7 mouse cellular contexts compared by ENCODE assay signal in the genomic region with DNA sequence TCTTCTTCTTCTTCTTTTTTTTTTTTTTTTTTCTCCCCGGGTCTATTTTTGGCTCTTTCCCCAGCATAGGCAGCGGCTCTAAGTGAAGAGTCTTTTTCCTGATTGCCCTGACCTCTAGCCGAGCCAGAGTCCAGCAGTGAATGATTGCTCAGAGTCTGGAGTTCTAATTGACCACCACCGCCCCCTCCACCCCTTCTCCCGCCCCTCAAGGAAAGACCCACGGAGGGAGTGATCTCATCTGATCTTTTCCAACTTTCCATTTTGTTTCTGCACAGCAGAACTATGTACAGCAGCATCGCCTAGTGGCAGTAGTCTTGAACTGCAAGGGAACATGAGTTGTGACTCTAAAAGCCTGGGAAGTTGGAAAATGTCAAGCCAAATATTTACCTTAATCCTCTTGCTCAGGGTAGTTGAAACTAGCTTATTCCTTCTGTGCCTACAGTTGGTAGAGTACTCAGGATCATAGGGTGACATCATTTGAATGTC.
DNase-seq lines count a peak whose midpoint lies in the region; ATAC-seq lines count a peak whose summit lies in the region.

No protein-coding gene starts in this region.

- peak overlapping the region; percentile 50 for H3K4me2 ChIP-seq in hindbrain, embryonic 15.5 days

- H3K4me3 ChIP-seq in hindbrain, embryonic 15.5 days, result peak overlapping the region; percentile 15; the same call in 1 of the 2 replicates

- no peak overlapping the region for H3K27ac ChIP-seq in hindbrain, embryonic 15.5 days (replicated peaks)

- no peaks in the 10 kb centered on the region for H3K36me3 ChIP-seq in hindbrain, embryonic 15.5 days

- WGBS in hindbrain, embryonic 15.5 days, result 14% methylated on average over 7 of the region's 7 CpGs

- no peaks in the 10 kb centered on the region for H3K27me3 ChIP-seq in hindbrain, embryonic 15.5 days

- peak; percentile 66 for ATAC-seq in hindbrain, embryonic 15.5 days (ENCODE audit: low FRiP score, low read depth)

- H3K9ac ChIP-seq in hindbrain, embryonic 15.5 days, result no peak overlapping the region

- no peaks in the 10 kb centered on the region for H3K4me1 ChIP-seq in hindbrain, embryonic 15.5 days (replicated peaks)

- H3K9me3 ChIP-seq in hindbrain, embryonic 15.5 days, result no peaks in the 10 kb centered on the region

- peak; percentile 50 for DNase-seq in adipocyte (ENCODE audit: low spot score)
- DNase-seq in cerebellum, postnatal 10 days, result peak; percentile 90 to 92
- DNase-seq in frontal cortex, postnatal 25 days (ENCODE audit: low spot score in 2 of 2), result peak; percentile 66 to 76
- DNase-seq in layer of hippocampus, postnatal 25 days (ENCODE audit: extremely low spot score in 1 of 2, low spot score in 1 of 2), result peak; percentile 58 to 90
- peak; percentile 62 for DNase-seq in lung, postnatal 14 days
- peak; percentile 40 to 57 for DNase-seq in right cerebral cortex, postnatal 36 days (ENCODE audit: low spot score in 2 of 2)
